Comparison of ENCODE assay signal across 8 mouse cellular contexts in genomic region chr16:90142574-90143415, GRCm38 (mm10). TPM values are rescaled to one million over a fixed set of nuclear protein-coding genes. Genes with fewer than 3 reads are reported as not detected.
DNase-seq lines count a peak whose midpoint lies in the region; ATAC-seq lines count a peak whose summit lies in the region.

No protein-coding gene starts in this region.

- no peaks in the 10 kb centered on the region for H3K9me3 ChIP-seq in forebrain, embryonic 16.5 days (ENCODE audit: control insufficient read depth, low read length)
- no peaks in the 10 kb centered on the region for H3K9me3 ChIP-seq in intestine, embryonic 14.5 days (ENCODE audit: control insufficient read depth, low read length)

- no peaks in the 10 kb centered on the region for H3K27me3 ChIP-seq in forebrain, embryonic 16.5 days (replicated peaks; ENCODE audit: control insufficient read depth, insufficient read depth, low read length)
- H3K27me3 ChIP-seq in intestine, embryonic 14.5 days (replicated peaks; ENCODE audit: control insufficient read depth, insufficient read depth, low read length), result 0 out of 2 replicates have a peak, but pooled peaks cover 2% of the 10 kb centered on the region

- H3K9ac ChIP-seq in forebrain, embryonic 16.5 days (replicated peaks; ENCODE audit: low read depth, low read length), result peak overlapping the region; percentile 79
- peak overlapping the region; percentile 69 for H3K9ac ChIP-seq in intestine, embryonic 14.5 days (ENCODE audit: low read length)

- ATAC-seq in forebrain, embryonic 16.5 days, result peak; percentile 3
- ATAC-seq in intestine, embryonic 14.5 days (replicated peaks; ENCODE audit: low FRiP score, low TSS enrichment, low read depth), result peak; percentile 6; the same call in 1 of the 2 replicates
- peak; percentile 21 for ATAC-seq in megakaryocyte-erythroid progenitor cell, adult 5-6 weeks (replicated peaks; ENCODE audit: low FRiP score, low TSS enrichment, poor library complexity, severe bottlenecking)

- peak; percentile 39 for DNase-seq in T-cell, adult 2 months (ENCODE audit: low spot score)
- peak; percentile 81 for DNase-seq in cerebellum, adult 11-12 months
- DNase-seq in intestine, embryonic 14.5 days (ENCODE audit: low spot score), result peak; percentile 86
- DNase-seq in left cerebral cortex, postnatal 14 days (ENCODE audit: low spot score in 2 of 2), result peak; percentile 57 to 68
- DNase-seq in spleen, adult 12 weeks (ENCODE audit: low spot score), result peak; percentile 25
- DNase-seq in MN1 (ENCODE audit: low spot score), result no peak

- peak overlapping the region; percentile 80 for H3K4me2 ChIP-seq in forebrain, embryonic 16.5 days (ENCODE audit: low read length)
- H3K4me2 ChIP-seq in intestine, embryonic 14.5 days (ENCODE audit: low read length), result peak overlapping the region; percentile 97

- intact Hi-C loops in left cerebral cortex, postnatal 14 days (cut with DNase I), result no loop called here

- H3K4me3 ChIP-seq in forebrain, embryonic 16.5 days (replicated peaks; ENCODE audit: low read length), result peak overlapping the region; percentile 81
- H3K4me3 ChIP-seq in intestine, embryonic 14.5 days (ENCODE audit: low read depth, low read length), result peak overlapping the region; percentile 74

- H3K27ac ChIP-seq in forebrain, embryonic 16.5 days (ENCODE audit: low read length), result peak overlapping the region; percentile 84
- peak overlapping the region; percentile 81; the same call in 1 of the 2 replicates for H3K27ac ChIP-seq in intestine, embryonic 14.5 days (ENCODE audit: low read depth)

- H3K36me3 ChIP-seq in forebrain, embryonic 16.5 days (ENCODE audit: control insufficient read depth, insufficient read depth), result no peaks in the 10 kb centered on the region
- no peaks in the 10 kb centered on the region for H3K36me3 ChIP-seq in intestine, embryonic 14.5 days (ENCODE audit: control insufficient read depth, insufficient read depth, low read length)

- WGBS in forebrain, embryonic 16.5 days, result 0% methylated on average over 57 of the region's 57 CpGs
- under 1% methylated on average over 57 of the region's 57 CpGs for WGBS in intestine, embryonic 14.5 days

- H3K4me1 ChIP-seq in forebrain, embryonic 16.5 days (replicated peaks; ENCODE audit: control insufficient read depth, insufficient read depth, low read length), result peaks cover 14% of the 10 kb centered on the region
- H3K4me1 ChIP-seq in intestine, embryonic 14.5 days (replicated peaks; ENCODE audit: control insufficient read depth, insufficient read depth, low read length), result peaks cover 11% of the 10 kb centered on the region

RNA-seq across cellular contexts. Expression of gene Tiam1, which starts 0.8 kb away (rescaled TPM):
- 29.5 and 32.1 TPM in 2 replicates for polyA plus RNA-seq in forebrain, embryonic 16.5 days (2015; fragmentation: Nextera tagmentation; extraction: Ambion mirVana)
- 21.4 and 23.3 TPM in 2 replicates for polyA plus RNA-seq in intestine, embryonic 14.5 days (2014; fragmentation: Nextera tagmentation; extraction: Ambion mirVana)
- 100 to 1,000 TPM in 1 of 2 experiments, 10 to 100 TPM in 1; 88.5 to 101 TPM for total RNA-seq in left cerebral cortex, postnatal 14 days (2021)
- total RNA-seq in megakaryocyte-erythroid progenitor cell, adult 5-6 weeks (2014; fragmentation: Nextera tagmentation), result 8.3 and 23.6 TPM in 2 replicates
- total RNA-seq in megakaryocyte-erythroid progenitor cell, adult 5-6 weeks (2017), result 11.6 and 14.2 TPM in 2 replicates
